Mouse (Mus musculus): ENCODE data around the gene Tmcc2.
"Not testable (repeated sequence)": the region's sequence is repeated elsewhere in the genome, so short reads cannot be mapped to it uniquely, and the experiment has no call there.

The Tmcc2 gene

DNA sequence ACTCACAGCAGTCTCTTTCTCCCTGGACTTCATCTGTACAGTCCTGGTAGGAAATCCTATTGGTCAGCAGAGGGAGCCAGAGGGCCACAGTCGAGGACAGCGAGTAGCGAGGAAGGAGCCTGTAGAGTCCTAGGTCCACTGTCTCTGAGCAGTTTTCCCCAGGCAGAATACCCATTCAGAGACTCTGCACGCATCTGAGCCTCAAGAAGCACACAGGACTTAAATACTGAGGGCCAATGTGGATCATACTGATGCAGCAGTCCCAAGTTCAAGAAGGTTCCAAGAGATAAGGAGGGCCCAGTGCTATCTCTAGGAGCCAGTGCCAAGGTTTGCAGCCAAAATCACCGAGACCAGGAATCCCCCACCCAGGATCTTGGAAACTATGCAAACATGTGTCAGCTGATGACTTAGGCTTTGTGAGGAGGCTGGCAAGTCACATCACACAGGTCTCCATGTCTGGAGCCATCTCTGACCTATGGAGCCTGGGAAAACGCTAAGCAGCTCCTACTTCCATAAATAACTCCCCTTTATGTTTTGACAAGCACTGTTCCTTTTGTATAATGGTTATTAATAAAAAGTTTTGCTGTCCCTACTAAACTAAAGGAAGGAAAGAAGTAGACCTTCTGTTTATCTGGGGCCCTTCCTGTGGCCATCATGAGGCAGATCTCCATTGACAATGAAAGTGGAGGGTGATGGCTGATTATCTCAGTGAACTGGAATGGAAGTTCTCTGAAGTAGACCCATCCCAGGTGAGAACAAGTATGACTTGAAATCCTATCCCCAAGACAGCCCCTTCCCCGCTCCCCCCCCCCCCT lies 23.2 kb downstream of the Tmcc2 start:
- peak; percentile 93 for DNase-seq

DNA sequence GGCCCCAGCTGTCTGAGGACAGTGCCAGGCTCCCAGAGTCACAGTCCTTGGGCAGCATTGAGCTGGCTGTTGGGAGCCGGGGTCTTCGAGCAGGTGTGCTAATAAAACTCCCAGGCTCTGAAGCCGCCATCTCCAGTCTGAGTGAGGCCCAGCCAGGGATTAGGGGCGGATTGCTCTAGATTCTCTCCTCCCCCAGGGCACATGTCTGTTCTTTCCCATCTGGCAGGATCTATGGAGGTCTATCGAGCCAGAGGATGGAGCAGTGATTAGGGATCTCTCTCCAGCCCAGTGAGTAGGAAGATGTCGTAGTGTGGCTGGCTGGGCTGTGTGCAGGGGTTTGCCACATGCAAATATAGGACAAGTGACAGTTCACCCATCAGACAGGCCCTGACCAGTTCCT lies 24.1 kb downstream of the Tmcc2 start:
- no peak for DNase-seq

DNA sequence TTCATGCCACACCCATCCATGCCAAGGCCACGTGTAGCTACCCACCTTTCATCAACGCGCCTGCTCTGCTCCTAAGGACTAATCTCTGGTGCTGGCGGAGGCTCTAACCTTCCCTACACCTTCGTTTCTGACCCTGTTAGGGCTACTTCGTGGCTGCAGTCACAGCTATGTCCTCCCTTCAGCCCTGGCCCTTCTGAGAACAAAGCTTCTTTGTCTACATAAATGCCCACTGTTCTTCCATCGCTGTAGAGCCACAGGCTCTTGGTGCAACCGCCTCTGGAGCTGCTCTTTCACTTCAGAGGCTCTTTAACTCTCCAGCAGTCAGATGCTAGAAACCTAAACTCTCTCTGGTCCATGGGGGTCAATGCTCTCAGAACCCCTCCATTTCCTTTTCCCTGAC lies 24.8 kb downstream of the Tmcc2 start:
- DNase-seq = no peak

DNA sequence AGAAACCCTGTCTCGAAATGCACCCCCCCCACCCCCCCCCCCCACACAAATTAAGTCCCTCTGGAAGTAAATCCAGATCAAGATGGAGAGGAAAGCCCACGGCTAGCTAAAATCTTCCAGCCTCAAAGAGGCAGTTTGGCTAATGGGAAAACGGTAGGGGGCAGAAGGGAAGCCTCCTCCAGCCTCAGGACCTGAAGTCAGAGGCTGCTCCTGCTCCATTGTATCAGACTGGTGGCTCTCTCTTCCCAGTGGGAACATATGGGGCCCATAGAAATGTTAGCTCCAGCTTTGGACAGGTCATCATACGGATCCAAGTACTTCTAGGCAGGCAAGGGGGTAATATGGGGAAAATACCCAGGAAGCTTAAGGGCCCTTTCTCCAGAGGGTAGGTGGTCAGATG lies 25.4 kb downstream of the Tmcc2 start:
- no peak for DNase-seq

DNA sequence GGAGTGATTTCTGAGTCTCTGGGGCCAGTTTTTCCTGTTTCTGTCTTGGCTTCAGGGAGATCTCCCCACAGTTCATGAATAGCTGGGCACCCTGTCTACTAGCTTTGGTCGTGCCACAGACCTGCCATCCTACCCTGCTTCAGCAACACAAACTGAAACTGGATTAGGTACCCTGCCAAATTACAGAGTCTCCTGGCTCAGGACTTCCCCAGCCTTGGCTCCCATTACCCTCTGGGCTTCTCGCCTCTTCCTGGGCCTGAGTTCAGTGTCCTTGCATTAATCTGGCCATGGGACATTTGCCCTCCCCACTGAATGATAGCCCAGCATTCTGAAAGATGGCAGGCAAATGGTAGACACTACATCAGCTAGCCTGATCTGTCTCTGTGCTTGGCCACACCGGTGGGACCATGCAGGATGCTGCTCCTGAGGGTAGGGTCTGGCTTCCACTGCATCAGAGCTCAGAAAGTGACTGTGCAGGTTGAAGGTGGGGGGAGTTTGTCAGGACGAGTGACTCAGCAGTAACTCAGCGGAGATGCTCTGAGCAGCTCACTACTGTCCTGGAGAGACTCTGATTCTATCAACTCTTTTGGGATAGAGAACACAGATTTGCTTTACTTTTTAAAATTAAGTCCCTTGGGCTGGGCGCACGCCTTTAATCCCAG lies 26.1 kb downstream of the Tmcc2 start:
- no peak for DNase-seq

DNA sequence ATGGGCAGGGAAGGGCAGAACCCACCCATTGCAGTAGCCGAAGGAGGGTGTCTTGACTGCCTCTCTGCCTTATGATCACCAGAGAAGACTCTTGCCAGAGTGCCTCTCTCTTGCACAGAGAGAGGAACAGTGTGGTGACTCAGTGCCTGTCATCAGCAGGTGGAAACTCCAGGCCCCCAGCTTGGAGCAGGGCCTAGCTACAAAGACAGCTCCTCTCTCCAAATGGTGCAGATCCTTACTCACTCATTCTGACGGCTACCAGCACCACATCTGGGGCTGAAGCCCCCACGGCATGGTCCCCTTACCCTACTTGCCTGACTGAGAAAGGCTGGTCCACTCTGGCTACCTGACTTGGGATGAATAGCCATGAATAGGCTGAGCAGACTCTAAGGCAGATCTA lies 26.7 kb downstream of the Tmcc2 start:
- no peak for DNase-seq

DNA sequence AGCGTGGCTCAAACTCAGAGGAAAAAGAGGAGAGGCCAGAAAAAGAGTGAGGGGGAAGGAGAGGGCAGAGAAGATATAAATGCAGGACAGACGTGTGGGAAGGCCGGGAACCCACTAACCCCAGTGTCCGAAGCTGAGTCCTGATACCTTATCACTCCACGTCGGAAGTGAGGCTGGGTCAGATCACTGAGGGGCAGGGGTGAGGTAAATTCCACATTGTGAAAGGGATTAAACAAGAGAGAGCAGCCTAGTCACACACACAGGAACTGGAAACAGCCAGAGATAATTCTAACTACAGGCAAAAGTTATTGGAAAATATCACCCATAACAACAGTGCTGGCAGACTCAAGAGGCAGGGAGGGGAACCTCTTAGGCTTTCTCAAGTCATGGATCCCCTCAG lies 29.1 kb downstream of the Tmcc2 start:
- no peak for DNase-seq

DNA sequence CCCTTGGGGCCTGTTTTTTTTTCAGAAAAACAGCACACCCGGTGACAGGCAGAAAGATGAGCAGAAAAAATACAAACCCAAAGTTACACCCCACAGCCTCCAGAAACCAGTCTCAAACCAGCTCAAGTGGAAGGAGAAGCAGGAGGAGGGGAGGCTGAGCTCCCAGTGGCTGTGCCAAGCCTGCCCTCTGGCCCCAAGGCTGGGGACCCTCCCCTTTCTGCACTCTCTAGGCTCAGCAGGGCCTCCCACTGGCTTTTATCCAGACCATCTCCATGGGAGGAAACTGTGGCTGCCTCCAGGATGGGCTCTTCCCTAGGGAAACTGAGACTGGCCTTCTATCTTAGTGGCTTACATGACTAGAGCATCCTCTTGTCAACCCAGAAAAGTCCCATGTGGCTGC lies 34.2 kb downstream of the Tmcc2 start:
- DNase-seq = no peak

DNA sequence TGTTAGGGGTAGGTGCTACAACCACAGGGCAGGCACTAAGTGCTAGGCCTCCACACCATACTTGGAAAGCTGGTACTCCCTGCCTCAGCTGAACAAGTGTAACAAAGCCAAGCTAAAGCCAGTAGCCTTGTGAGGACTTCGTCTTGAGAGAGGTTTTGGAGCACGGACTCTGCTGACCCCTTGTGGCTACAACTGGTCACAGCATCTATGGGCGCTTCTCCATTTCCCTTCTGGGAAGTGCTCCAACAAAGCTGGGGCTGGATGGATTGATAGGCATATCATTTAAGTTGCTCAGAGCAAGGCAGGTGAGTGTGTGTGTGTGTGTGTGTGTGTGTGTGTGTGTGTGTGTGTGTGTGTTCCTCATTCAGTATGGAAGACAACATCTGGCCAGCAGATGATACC lies 35.2 kb downstream of the Tmcc2 start:
- DNase-seq = peak; percentile 89

DNA sequence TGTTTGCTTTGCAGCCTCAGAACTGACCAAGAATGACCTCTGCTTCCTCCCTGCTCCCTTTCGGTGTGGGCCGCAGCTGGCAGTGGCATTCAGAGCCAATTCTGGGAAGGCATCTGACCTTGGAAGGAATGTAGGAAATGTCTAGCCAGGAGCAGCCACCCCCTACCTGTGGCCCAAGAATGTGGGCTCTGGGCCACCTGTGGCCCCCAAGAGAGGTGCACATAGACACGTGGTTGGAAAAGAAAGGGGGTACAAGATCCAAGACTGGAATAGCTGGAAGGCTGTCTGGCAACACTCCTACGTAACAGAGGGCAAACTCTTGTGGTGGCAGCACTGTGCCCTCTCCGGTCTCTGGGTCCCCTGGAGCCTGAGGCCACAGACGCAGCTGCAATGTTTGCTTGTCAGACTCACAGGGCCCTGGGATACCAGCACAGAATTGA lies 35.9 kb downstream of the Tmcc2 start:
- DNase-seq = no peak

DNA sequence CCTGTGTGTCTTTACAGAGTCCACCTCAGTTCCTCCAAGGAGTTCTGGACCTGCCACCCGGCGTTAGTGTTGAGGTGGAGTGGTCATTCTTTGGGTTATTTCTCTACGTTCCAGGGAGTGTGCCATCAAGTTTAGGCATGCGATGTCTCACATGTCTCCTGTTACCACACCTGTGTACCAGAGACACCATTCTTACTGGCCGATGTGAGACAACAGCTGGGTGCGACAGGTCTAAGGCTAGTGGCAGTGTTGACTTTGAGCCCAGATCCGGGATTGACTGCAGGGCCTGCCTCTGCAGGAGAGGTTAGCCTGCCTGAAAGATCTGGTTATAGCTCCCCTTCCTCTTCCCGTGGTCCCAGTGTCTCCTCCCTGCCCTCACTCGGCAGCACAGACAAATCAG lies 36.8 kb downstream of the Tmcc2 start:
- no peak for DNase-seq

DNA sequence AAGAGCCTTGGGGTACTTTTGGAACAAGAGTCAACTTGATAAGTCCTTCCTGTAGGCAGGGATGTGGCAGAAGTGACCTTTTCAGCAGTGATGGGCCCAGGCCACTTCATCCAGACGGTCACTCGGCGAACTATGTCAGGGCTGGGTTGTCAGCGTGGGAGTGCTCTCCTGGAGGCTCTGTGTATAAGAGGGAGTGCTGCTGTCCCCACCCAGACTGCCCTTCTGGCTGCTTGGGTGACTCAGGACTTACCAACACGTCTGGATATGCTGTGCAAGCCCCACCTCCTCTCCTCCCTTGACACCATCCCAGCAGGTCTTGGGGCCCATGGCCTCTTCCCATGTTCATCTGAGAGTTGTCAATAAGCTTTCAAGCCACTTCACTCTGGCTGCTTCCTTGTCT lies 37.7 kb downstream of the Tmcc2 start:
- DNase-seq = no peak

DNA sequence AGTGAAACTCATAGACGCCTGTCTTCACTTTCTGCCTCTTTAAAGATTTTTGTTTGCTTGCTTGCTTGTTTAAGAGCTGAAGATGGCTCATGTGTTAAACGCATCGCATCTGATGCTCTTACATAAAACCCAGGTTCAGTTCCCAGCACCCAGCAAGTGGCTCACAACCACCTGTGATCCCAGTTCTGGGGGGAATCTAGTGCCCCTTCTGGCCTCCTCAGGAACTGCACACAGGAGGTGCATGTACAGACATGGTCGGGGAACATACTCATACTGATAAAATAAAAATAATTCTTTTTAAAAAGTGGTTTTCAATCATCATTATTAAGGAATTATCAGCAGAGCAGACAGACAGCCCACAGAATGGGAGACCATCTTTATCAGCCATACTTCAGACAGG lies 40.0 kb downstream of the Tmcc2 start:
- no peak for DNase-seq

DNA sequence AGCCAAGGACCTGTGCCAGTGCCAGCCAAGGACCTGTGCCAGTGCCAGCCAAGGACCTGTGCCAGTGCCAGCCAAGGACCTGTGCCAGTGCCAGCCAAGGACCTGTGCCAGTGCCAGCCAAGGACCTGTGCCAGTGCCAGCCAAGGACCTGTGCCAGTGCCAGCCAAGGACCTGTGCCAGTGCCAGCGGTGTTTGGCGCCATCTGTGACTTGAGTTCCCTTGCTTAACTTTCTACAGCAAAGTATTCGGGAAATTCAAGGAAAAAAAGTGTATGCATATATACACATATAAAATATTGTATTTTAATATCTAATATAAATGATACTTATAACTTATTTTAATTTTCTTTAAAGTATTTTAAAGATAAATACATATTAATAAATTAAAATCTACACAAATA lies 41.5 kb downstream of the Tmcc2 start:
- not testable (repeated sequence) for DNase-seq

DNA sequence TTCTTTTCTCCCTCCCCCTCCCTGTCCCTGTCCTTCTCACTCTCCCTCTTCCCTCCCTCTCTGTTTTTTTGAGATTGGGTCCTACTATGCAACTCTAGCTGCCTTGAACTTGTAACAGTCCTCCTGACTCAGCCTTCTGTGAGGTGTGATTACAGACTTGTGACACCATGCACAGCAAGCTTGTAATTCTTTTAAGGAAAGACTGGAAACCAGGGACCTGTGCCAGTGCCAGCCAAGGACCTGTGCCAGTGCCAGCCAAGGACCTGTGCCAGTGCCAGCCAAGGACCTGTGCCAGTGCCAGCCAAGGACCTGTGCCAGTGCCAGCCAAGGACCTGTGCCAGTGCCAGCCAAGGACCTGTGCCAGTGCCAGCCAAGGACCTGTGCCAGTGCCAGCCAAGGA lies 42.0 kb downstream of the Tmcc2 start:
- DNase-seq = not testable (repeated sequence)

DNA sequence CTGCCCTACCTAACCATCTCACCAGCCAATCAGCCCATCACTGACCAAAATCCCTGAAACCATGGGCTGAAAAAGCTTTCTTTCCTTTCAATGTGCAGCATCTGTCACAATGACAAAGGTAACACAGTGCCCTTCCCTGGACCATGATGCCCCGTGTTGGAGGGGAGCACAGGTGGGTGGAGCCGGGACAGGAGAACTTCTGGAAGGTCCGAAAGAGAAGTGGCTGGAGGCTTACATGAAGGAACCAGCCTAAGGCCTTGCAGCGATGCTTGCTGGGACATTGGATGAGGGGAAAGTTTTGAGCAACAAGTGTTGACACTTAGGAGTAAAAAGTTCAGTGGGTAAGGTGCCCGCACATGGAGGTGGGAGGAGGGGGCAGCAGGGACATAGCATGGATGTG lies 42.7 kb downstream of the Tmcc2 start:
- DNase-seq = no peak

DNA sequence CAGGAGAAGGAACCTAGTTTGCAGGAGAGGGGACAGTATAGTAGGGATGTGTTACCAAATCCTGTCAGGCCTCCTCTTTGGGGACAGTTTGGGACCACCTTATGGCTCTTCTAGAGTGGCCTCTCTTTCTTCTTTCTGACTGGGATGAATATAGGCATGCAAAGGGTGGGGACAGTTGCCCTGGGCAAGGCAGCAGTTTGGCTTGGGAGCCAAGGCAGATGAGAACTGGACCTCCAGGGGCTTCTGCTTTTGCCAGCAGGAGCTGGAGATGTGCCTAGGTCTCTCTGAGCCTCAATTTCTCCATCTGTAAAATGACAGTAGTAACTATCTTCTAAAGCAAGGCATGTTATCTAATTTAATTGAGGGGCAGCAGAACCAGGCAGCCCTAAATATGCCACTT lies 44.1 kb downstream of the Tmcc2 start:
- DNase-seq = no peak

DNA sequence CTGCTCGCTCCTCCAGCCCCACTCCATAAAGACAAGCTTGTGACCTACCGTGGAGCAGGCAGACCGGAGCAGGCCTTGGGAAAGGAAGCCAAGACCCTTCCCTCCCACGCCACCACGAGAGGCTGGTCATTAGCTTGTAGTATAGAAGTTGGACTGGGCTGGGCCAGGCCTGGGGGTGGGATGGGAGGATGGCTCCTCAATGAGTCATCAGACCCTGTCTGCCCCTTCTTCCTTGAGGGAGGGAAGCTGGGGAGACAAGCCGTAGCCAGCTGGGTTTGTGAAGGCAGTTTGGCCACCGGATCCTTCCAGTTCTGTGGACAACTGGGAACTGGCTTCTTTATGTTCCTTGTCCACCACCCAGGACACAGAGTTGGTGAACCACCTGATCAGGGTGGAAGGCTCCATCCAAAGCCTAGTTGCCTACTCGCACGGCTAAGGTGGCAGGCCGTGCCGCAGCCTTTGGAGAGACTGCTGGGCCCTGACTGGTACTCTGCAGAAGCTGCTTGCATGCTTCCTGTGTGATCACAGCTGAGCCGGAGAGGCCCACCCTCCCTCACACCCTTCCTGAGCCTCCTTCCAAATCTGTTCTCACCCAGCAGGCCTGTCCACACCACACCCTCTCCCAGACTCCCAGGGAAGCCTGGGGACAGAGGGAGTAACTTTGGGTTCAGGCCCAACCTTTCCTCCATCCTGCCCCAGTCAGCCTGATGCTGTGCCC lies 44.8 kb downstream of the Tmcc2 start:
- no peak for DNase-seq

DNA sequence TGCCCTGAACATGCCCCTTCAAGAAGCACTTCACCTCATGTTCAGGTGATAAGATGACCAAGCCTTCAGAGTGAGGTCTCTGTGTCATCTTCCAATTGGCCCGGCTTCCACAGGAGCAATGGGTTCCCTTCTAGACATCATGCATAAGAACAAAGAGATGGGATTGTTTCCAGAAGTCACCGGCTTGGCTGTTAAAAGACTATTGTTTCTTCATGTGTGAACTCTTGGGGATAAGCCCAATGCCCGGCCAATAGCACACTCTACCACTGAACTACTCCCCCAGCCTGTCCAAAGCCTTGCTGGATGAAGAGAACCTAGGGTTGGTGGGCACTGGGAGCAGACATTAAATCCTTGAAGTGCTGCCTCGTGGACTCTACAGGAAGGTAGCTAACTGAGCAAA lies 45.6 kb downstream of the Tmcc2 start:
- no peak for DNase-seq

DNA sequence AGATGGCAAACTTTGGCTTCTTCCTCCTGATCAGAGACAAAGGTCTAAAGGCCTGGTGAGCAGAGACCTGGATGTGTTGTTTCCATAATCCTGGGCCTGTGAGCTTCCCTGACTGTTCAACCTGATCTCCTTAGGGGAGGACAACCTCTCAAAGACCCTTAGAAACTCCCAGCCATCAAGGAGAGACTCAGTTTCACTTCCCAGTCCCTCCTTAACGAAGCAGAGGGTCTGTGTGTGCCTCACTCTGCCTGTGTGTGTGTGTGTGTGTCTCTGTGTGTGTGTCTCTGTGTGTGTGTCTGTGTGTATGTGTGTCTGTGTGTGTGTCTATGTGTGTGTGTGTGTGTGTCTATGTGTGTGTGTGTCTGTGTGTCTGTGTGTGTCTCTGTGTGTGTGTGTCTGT lies 47.4 kb downstream of the Tmcc2 start:
- no peak for DNase-seq

DNA sequence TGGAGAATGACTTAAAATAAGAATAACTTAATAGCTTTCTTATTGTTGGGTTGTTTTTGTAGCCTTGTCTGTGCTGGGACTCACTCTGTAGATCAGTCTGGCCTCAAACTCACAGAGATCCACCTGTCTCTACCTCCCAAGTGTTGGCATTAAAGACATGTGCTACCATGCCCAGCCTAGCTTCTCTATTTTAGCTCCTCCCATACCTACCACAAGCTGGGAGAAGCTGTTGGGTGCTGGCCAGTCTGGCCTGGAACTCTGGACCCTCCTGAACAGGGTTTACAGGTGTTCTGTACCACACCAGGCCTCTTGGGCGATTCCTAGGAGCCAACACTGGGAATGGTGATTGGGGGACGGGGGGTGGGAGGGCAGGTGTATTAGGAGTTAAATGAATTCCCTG lies 47.9 kb downstream of the Tmcc2 start:
- DNase-seq = no peak

DNA sequence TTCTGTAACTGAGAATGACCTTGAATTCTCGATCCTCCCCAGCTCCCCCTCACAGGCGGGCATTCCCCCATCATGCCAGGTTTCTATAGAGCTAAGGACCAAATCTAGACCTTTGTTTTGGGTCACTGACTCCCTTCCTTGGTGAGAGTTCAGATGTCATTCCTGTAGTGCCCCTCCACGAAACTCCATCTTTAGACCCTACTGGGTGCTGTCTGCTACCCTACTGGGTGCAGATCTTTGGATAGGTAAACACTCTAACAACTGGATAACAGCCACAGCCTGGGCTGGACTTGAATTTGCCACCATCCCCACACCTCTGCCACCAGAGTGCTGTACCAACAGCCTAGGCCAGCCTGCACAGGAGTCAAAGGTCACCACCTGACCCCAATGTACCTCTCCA lies 48.6 kb downstream of the Tmcc2 start:
- no peak for DNase-seq

DNA sequence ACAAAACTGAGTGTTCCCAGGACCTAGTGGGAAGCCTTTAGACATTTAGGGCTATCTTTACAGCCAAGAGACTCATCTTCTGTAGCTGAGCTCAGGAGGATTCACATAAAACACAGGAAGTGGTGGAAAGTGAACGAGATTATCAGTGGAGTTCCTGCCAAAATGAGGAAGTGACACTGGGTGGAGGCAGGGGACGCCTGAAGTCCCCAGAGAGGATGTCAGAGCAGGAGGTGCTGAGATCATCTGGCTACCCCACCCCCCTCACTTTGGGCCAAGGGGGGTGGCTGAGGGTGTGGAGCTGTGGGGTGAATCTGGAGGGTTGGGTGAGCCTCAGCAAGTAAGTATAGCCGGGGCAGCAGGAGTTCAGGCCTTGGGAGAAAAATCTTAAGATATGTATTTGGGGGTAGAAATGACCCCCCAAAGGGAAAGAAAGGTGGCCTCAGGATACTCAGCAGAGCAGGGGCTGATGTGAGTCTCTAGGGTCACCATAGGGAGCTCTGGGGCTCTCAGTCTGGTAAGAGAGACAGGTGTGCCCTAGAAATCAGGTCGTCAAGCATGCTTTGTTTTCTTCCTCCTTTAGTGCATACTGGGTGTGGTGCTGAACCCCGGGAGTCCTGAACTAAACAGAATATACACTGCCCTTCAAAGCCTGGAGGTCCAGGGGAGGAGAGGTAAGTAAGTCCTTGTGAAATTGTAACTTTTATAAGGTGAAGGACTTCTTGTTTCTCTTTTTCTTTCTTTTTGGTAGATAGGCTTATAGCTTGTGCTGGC lies 49.2 kb downstream of the Tmcc2 start:
- DNase-seq = peak; percentile 62
